Mouse (Mus musculus) embryo, embryonic 10 days (tissue): ENCODE measurements around the gene Olfr1511.
"Not testable (repeated sequence)": the region's sequence is repeated elsewhere in the genome, so short reads cannot be mapped to it uniquely, and the experiment has no call there.

Source experiments
- DNase-seq: peaks from one replicate; pipeline ENCODE4 v3.0.0-alpha.2; 2015; ENCODE audit warnings: low spot score

Olfr1511 gene

DNA sequence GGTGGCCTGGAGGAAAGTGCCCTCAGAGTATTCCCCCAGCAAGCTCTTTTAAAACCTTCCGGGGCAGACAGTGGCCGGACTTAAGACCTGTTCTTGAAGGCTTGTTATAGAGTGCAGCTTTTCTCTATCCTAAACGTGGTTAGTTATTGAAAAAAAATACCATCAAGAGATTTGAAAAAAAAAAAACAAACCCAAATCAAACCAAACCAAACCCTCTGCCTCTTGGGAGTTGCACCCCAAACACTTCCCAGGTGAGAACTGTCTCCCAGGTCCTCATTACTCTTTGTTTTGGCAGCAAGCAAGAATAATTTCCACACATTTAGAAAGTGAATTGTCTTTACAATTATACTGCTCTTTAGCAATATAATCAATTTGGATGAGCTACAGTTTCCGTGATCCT is at the start of gene Olfr1511:
TSS of gene Olfr1511 (minus strand) at position 101 of the 400 bp plus-strand sequence.
- no peak for DNase-seq

DNA sequence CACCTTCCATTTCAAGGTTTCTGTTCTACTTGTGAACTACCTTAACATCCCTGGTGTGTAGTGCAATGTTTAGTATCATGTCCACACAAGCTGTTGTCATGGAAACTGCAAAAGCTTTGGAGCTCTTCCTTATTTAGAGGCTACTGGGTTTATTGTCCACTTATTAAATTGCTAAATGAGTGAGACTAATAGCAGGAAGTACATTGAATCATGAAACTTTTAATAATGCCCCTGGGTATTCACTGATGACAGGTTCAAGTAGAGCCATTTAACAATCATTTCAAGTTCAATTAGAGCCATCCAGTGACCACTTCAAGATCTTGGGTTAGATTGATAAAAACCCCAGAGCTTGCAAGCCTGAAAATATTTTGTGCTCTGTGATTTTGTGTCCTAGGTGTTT is 45.5 kb upstream of the Olfr1511 start, which contains the start of gene Olfr1509:
TSS of gene Olfr1509 (plus strand) at position 301 of the 400 bp plus-strand sequence.
- no peak for DNase-seq

DNA sequence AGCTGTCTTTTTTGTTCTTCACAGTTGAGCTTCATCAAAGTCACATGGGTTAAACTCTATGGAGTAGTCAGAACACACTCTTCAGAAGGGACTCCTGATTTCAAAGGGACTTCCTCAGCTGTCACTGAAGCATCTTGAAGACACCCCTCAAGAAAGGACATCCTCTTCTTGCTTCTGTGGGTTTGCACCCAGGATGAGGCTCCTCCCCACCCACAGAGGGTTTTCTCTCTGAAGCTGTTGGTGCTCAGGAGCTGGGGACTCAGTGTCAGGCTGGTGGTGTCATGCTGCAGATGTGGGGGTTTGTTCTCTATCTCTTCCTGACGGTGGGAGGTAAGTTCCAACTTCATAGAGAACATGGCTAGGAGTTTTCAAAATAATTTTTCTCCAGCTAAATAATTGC is 30.5 kb upstream of the Olfr1511 start:
- no peak for DNase-seq

DNA sequence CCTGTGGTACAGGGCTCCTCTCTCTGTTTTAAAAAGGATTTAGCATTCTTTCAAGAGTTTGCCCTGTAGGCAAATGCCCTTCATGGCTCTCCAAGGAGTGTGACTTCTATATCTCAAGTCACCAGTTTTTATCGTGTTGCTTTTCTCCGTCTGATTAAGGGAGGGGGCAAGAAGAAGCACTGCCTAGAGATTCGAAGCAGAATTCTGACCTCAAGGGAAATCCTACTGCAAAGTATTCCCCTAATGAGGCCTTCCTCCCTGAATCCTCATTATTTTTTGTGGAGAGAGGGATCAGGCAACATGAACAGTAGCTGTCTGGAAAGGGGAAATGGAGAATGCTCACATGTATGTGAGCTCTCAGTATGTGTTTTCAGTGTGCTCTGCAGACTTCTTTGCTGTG is 17.1 kb upstream of the Olfr1511 start, which contains the start of gene Olfr1510:
TSS of gene Olfr1510 (minus strand) at position 101 of the 400 bp plus-strand sequence.
- no peak for DNase-seq

DNA sequence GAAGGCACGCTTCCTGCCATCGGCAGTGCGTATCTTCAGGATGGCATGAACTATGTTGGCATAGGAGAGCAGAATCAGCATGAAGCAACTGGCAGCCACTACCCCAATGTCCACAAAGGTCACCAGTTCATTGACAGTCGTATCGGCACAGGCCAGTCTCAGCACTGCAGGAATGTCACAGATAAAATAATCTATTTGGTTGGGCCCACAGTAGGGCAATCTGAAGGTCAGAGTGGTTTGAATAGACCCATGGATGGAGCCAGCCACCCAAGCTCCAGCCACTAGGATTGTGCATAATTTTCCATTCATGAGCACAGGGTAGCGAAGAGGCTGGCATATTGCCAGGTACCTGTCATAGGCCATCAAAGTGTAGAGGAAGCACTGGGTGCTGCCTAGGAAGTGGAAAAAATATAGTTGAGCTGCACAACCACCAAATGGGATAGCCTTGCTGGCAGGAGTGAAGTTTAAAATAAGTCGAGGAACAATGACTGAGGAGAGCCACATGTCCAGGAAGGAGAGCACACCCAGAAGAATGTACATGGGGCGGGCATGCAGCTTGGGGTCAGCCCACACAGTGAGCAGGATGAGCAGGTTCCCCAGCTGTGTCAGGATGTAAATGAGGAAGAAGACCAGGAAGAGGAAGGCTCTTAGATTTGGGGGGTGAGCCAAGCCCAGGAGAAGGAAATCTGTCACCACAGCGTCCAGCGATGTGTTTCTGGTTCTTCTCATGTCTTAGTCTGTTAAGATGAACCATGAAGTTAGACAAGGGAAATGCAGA is 13.2 kb upstream of the Olfr1511 start:
- not testable (repeated sequence) for DNase-seq

DNA sequence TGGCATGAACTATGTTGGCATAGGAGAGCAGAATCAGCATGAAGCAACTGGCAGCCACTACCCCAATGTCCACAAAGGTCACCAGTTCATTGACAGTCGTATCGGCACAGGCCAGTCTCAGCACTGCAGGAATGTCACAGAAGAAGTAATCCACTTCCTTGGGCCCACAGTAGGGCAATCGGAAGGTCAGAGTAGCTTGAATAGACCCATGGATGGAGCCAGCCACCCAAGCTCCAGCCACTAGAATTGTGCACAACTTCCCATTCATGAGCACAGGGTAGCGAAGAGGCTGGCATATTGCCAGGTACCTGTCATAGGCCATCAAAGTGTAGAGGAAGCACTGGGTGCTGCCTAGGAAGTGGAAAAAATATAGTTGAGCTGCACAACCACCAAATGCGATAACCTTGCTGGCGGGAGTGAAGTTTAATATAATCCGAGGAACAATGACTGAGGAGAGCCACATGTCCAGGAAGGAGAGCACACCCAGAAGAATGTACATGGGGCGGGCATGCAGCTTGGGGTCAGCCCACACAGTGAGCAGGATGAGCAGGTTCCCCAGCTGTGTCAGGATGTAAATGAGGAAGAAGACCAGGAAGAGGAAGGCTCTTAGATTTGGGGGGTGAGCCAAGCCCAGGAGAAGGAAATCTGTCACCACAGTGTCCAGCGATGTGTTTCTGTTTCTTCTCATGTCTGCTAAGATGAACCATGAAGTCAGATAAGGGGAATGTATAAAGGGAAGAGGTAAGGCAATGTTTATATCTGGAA is 6.9 kb downstream of the Olfr1511 start:
- DNase-seq, result not testable (repeated sequence)

DNA sequence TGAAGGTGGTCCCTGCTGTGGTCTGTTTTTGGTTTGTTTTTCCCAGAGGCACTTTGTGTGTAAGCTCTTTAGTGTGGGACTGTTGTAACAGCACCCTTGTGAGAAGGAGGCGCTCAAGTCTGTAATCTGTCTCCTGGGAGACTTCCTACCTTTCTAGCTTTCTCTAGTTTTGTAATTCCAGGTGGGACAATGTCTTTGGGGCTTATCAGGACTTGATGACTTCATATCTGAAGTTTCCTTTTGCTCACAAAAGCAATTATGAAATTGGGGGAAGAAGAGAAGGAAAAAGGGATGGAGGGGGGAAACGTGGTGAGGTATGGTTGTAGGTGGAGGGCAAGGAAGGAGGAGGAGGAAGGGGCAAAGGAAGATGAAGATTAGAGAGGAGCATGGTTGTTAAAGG is 18.1 kb downstream of the Olfr1511 start, which contains the start of gene Olfr1512:
TSS of gene Olfr1512 (minus strand) at position 101 of the 400 bp plus-strand sequence.
- no peak for DNase-seq

DNA sequence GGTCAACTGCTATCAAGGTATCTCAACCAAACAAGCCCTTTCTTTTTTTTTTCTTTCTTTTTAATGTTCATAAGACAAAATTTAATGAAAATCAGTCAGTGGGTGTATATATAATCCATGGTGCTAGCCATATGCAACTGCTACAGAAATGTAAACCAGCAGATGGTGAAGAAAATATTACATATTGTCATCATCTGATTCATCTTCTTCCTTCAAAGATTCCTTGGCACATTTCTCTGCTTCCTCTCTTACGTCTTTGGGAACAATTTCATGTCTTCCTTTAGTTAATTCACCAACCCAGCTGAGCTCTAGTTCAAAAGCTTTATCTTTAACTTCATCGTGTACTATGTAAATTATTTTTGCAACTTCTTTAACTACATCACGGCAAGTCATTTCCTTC is 28.4 kb downstream of the Olfr1511 start:
- no peak for DNase-seq

DNA sequence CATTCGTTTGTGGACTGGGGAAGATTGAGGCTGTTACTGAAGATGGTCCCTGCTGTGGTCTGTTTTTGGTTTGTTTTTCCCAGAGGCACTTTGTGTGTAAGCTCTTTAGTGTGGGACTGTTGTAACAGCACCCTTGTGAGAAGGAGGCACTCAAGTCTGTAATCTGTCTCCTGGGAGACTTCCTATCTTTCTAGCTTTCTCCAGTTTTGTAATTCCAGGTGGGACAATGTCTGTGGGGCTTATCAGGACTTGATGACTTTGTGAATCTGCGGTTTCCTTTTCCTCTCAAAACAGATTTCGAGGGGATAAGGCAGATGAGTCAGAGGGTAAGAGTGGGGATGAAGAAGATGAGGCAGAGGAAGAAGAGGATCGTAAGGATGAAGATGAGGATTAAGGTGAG is 40.9 kb downstream of the Olfr1511 start, which contains the start of gene Olfr1513:
TSS of gene Olfr1513 (minus strand) at position 101 of the 400 bp plus-strand sequence.
- DNase-seq, result no peak
